Mouse (Mus musculus) bone marrow macrophage, adult 2 months (primary cell): Measurements from ENCODE around the gene Dgkb.

Experiments
- CTCF ChIP-seq: IDR thresholded peaks from 2 replicates; pipeline ENCODE4 v1.5.1; 2012; ENCODE audit warnings: low read depth, mild to moderate bottlenecking, low read length, moderate library complexity
- POLR2A ChIP-seq: IDR thresholded peaks from 2 replicates; pipeline ENCODE4 v1.6.1; 2012; ENCODE audit warnings: mild to moderate bottlenecking, low read depth, low read length, borderline replicate concordance

DNA sequence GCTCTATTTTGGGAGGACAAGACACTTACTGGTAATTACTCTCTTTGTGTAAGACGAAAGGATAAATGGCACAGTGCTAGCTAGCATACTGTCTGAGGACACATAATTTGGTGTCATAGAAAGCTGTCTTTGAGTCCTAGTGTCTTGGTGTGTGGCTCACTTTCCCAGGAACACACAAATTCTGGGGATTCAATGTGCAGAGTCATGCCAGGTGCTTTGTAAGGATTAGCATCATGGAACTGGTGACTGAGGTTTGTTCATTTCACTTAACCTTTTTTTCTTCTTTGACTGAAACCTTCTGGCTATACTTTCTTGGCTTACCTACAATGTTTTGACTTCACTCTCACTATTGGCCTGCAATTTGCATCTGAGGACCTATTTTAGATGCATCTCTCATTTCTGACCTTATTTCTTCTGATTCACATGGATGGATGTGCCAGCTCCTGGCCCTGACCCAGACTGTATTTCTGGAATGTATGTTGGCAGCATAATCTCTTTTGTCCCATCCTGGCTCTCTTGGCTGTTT is 170.6 kb downstream of the Dgkb start:
- no peak for TF ChIP-seq POLR2A
- no peak for TF ChIP-seq CTCF
